Mouse (Mus musculus) heart, postnatal 0 days (tissue): Measurements from ENCODE around the gene Ccdc91.

Source experiments
- CTCF ChIP-seq: IDR thresholded peaks from 2 replicates; pipeline ENCODE4 v1.5.1; 2016; ENCODE audit warnings: antibody characterized with exemption, control low read depth, low read depth
- EP300 ChIP-seq: IDR thresholded peaks from 2 replicates; pipeline ENCODE4 v1.6.1; 2016; ENCODE audit warnings: antibody characterized with exemption, low read depth

- TF ChIP-seq CTCF = no peak
- no peak for TF ChIP-seq EP300
Observed at GRCm38 (mm10) chr6:147606666-147607065, 131.0 kb downstream of the Ccdc91 start.
